Mouse (Mus musculus) embryonic facial prominence, embryonic 12.5 days (tissue): ENCODE data around the gene Carmil3. TPM values are rescaled to one million over a fixed set of nuclear protein-coding genes. Genes with fewer than 3 reads are reported as not detected.

Experiments used
- ATAC-seq: fragments of 200-750 bp; cut with Nextera tagmentation; 2 replicates; pipeline ENCODE4 v1.8.0; 2017; ENCODE audit not compliant: insufficient number of reproducible peaks, insufficient read depth, low FRiP score, low TSS enrichment
- H3K27ac ChIP-seq: fragments of 300-500 bp; sonication (generic); 2 replicates; pipeline ENCODE4 v1.5.1; 2016; ENCODE audit warnings: mild to moderate bottlenecking
- H3K27me3 ChIP-seq: fragments of 300-500 bp; sonication (generic); 2 replicates; pipeline ENCODE4 v1.6.1; 2016; ENCODE audit warnings: mild to moderate bottlenecking, moderate library complexity
- H3K36me3 ChIP-seq: fragments of 300-500 bp; sonication (generic); 2 replicates; pipeline ENCODE4 v1.6.1; 2016; ENCODE audit warnings: mild to moderate bottlenecking
- H3K4me1 ChIP-seq: fragments of 300-500 bp; sonication (generic); 2 replicates; pipeline ENCODE4 v1.6.1; 2016
- H3K4me2 ChIP-seq: fragments of 300-500 bp; sonication (generic); replicated peaks from 2 replicates; pipeline ENCODE4 v1.6.1; 2016; ENCODE audit warnings: mild to moderate bottlenecking, moderate library complexity
- H3K4me3 ChIP-seq: fragments of 300-500 bp; sonication (generic); 2 replicates; pipeline ENCODE4 v1.5.1; 2016; ENCODE audit warnings: mild to moderate bottlenecking
- H3K9ac ChIP-seq: fragments of 300-500 bp; sonication (generic); 2 replicates; pipeline ENCODE4 v1.6.1; 2016; ENCODE audit warnings: mild to moderate bottlenecking, moderate library complexity
- H3K9me3 ChIP-seq: fragments of 300-500 bp; sonication (generic); 2 replicates; pipeline ENCODE4 v1.6.1; 2016; ENCODE audit warnings: mild to moderate bottlenecking, moderate library complexity
- WGBS: fragments of 180-500 bp; shearing (Covaris S2); methylation state at CpG from one replicate; pipeline ENCODE4 v1.1.7; 2016; 5-methylcytosine and 5-hydroxymethylcytosine counted together
- polyA plus RNA-seq: library from polyadenylated mRNA; unstranded; fragments of >200 nt; fragmentation: Nextera tagmentation; extraction: Ambion mirVana; gene quantifications from 2 replicates; pipeline ENCODE4 v1.2.1, GENCODE M21; 2016

The Carmil3 gene
- polyA plus RNA-seq, 1 experiment from 2014 or later: 6.2 TPM

GRCm38 (mm10) chr14:55520451-55521361 is 30.3 kb downstream of the Carmil3 start:
- Histone ChIP-seq H3K4me1 (peaks cover 5% of the 10 kb centered on the region; the same call in 1 of the 2 replicates), H3K27ac (no peak overlapping the region), H3K4me2 (peak overlapping the region; percentile 93), H3K9me3 (no peaks in the 10 kb centered on the region), H3K9ac (peak overlapping the region; percentile 53), H3K36me3 (no peaks in the 10 kb centered on the region), H3K27me3 (peaks cover 46% of the 10 kb centered on the region), H3K4me3 (peak overlapping the region; percentile 44)
- ATAC-seq: no peak
- WGBS: under 1% methylated on average over 61 of the region's 61 CpGs

GRCm38 (mm10) chr14:55524062-55524461 is 33.6 kb downstream of the Carmil3 start:
- Histone ChIP-seq H3K27ac (no peak overlapping the region), H3K4me2 (no peak overlapping the region), H3K9ac (no peak overlapping the region), H3K36me3 (no peaks in the 10 kb centered on the region), H3K9me3 (no peaks in the 10 kb centered on the region), H3K4me3 (no peak overlapping the region), H3K27me3 (peaks cover 41% of the 10 kb centered on the region), H3K4me1 (peaks cover 5% of the 10 kb centered on the region; the same call in 1 of the 2 replicates)
- WGBS: 62% methylated on average over 4 of the region's 4 CpGs
- no peak for ATAC-seq

- no peak for ATAC-seq
- peaks cover 37% of the 10 kb centered on the region for H3K27me3 ChIP-seq
- H3K4me2 ChIP-seq: no peak within 1 kb of the TSS
- H3K4me1 ChIP-seq: peaks cover 5% of the 10 kb centered on the region; the same call in 1 of the 2 replicates
- H3K36me3 ChIP-seq: no peaks in the 10 kb centered on the region
- 41% methylated on average over 8 of the region's 8 CpGs for WGBS
- no peak within 1 kb of the TSS for H3K9ac ChIP-seq
- no peak within 1 kb of the TSS for H3K27ac ChIP-seq
- no peaks in the 10 kb centered on the region for H3K9me3 ChIP-seq
- H3K4me3 ChIP-seq: no peak within 1 kb of the TSS
Observed at GRCm38 (mm10) chr14:55524785-55525184, 34.3 kb downstream of the Carmil3 start, which contains the start of gene Nrl. Gene Nrl (minus strand): TSS chr14:55524981.

GRCm38 (mm10) chr14:55526674-55527073 is 36.2 kb downstream of the Carmil3 start:
- no peaks in the 10 kb centered on the region for H3K36me3 ChIP-seq
- no peak overlapping the region for H3K4me2 ChIP-seq
- H3K9ac ChIP-seq: no peak overlapping the region
- H3K4me3 ChIP-seq: no peak overlapping the region
- H3K27ac ChIP-seq: no peak overlapping the region
- ATAC-seq: no peak
- H3K9me3 ChIP-seq: no peaks in the 10 kb centered on the region
- 78% methylated on average over 2 of the region's 2 CpGs for WGBS
- H3K4me1 ChIP-seq: no peaks in the 10 kb centered on the region
- H3K27me3 ChIP-seq: peaks cover 18% of the 10 kb centered on the region

GRCm38 (mm10) chr14:55527940-55528339 is 37.5 kb downstream of the Carmil3 start:
- Histone ChIP-seq H3K4me3 (no peak overlapping the region), H3K4me2 (no peak overlapping the region), H3K27me3 (peaks cover 6% of the 10 kb centered on the region; the same call in 1 of the 2 replicates), H3K9ac (no peak overlapping the region), H3K9me3 (no peaks in the 10 kb centered on the region), H3K4me1 (no peaks in the 10 kb centered on the region), H3K27ac (no peak overlapping the region), H3K36me3 (no peaks in the 10 kb centered on the region)
- ATAC-seq: no peak
- 25% methylated on average over 3 of the region's 3 CpGs for WGBS

GRCm38 (mm10) chr14:55536116-55536745 is 45.8 kb downstream of the Carmil3 start:
- WGBS: 49% methylated on average over 6 of the region's 6 CpGs
- Histone ChIP-seq H3K9ac (no peak overlapping the region), H3K27me3 (no peaks in the 10 kb centered on the region), H3K27ac (no peak overlapping the region), H3K4me1 (peaks cover 6% of the 10 kb centered on the region), H3K4me2 (no peak overlapping the region), H3K9me3 (no peaks in the 10 kb centered on the region), H3K4me3 (no peak overlapping the region), H3K36me3 (no peaks in the 10 kb centered on the region)
- ATAC-seq: no peak

GRCm38 (mm10) chr14:55540067-55540786 is 49.8 kb downstream of the Carmil3 start, which contains the start of gene Pck2:
Gene Pck2 (plus strand): TSS chr14:55540266.
- peak; percentile 89 for ATAC-seq
- Histone ChIP-seq H3K36me3 (peaks cover 20% of the 10 kb centered on the region), H3K27me3 (no peaks in the 10 kb centered on the region), H3K4me2 (peak within 1 kb of the TSS; percentile 75), H3K4me1 (peaks cover 11% of the 10 kb centered on the region), H3K9me3 (no peaks in the 10 kb centered on the region), H3K9ac (peak within 1 kb of the TSS; percentile 70), H3K4me3 (peak within 1 kb of the TSS; percentile 57), H3K27ac (peak within 1 kb of the TSS; percentile 84)
- WGBS: 0% methylated on average over 32 of the region's 32 CpGs

- Histone ChIP-seq H3K9ac (peak overlapping the region; percentile 70), H3K4me1 (peaks cover 11% of the 10 kb centered on the region), H3K36me3 (peaks cover 26% of the 10 kb centered on the region), H3K27ac (peak overlapping the region; percentile 84), H3K27me3 (no peaks in the 10 kb centered on the region), H3K4me2 (peak overlapping the region; percentile 75), H3K4me3 (peak overlapping the region; percentile 57), H3K9me3 (no peaks in the 10 kb centered on the region)
- peak; percentile 42 for ATAC-seq
- WGBS: 7% methylated on average over 10 of the region's 10 CpGs
Observed at GRCm38 (mm10) chr14:55540787-55541321, 50.4 kb downstream of the Carmil3 start.

GRCm38 (mm10) chr14:55542268-55542667 is 51.8 kb downstream of the Carmil3 start:
- Histone ChIP-seq H3K36me3 (peaks cover 29% of the 10 kb centered on the region), H3K27ac (no peak overlapping the region), H3K9ac (no peak overlapping the region), H3K4me3 (no peak overlapping the region), H3K9me3 (no peaks in the 10 kb centered on the region), H3K4me2 (no peak overlapping the region), H3K4me1 (peaks cover 11% of the 10 kb centered on the region), H3K27me3 (no peaks in the 10 kb centered on the region)
- WGBS: 97% methylated on average over 12 of the region's 12 CpGs
- ATAC-seq: no peak

- H3K27ac ChIP-seq: no peak overlapping the region
- no peak overlapping the region for H3K4me2 ChIP-seq
- 86% methylated on average over 9 of the region's 9 CpGs for WGBS
- no peak for ATAC-seq
- H3K9ac ChIP-seq: no peak overlapping the region
- H3K4me1 ChIP-seq: peaks cover 11% of the 10 kb centered on the region
- peaks cover 49% of the 10 kb centered on the region for H3K36me3 ChIP-seq
- H3K4me3 ChIP-seq: no peak overlapping the region
- H3K27me3 ChIP-seq: no peaks in the 10 kb centered on the region
- H3K9me3 ChIP-seq: no peaks in the 10 kb centered on the region
Observed at GRCm38 (mm10) chr14:55544334-55544733, 53.9 kb downstream of the Carmil3 start.

- 86% methylated on average over 6 of the region's 6 CpGs for WGBS
- Histone ChIP-seq H3K36me3 (peaks cover 29% of the 10 kb centered on the region), H3K4me1 (no peaks in the 10 kb centered on the region), H3K27ac (no peak overlapping the region), H3K4me3 (no peak overlapping the region), H3K4me2 (no peak overlapping the region), H3K9me3 (no peaks in the 10 kb centered on the region), H3K9ac (no peak overlapping the region), H3K27me3 (no peaks in the 10 kb centered on the region)
- ATAC-seq: no peak
Observed at GRCm38 (mm10) chr14:55550191-55550590, 59.7 kb downstream of the Carmil3 start.
